8 mouse cellular contexts compared by ENCODE assay signal in the genomic region with DNA sequence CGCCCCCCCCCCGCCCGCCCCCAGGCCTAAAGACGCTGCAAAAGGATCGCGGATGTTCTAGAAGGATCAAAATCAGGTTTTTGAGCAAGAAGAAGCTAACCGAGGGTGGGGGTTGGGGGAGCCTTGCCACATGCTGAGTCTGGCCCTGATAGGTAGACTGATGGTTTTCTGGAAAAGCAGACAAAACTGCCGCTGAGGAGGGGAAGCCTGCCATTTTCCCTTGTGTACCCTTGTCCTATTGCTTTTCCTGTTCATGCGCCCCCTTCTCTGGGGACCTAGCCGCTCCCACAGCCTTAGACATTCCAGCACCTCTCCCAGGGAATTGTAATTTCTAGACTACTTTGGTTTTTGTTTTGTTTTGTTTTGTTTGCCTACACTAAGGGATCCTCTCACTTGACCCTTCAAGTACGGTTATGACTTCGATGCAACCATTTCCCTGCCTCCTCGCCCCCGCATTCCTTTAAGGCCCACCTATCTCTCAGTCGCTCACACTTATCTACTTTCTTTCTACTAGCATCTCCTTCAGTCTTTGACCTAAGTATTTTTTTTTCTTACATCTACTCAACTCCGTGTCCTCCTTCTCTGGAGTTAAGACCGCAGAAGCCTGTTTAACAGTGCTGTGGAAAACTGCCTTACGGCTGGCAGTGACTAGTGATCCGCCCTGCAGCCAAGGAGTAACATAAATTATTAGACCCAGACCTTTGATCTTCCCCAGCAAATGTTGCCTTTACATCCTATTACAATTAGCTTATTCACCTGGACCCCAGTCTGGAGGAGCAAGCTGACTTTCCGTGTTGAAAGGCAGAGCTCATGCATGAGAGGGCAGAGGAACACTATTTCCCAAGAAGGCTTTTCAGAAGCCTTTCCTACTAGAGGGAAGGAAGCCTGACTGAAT. TPM values are rescaled to one million over a fixed set of nuclear protein-coding genes. Genes with fewer than 3 reads are reported as not detected.
DNase-seq lines count a peak whose midpoint lies in the region; ATAC-seq and TF ChIP-seq lines count a peak whose summit lies in the region.

No protein-coding gene starts in this region.

- peaks cover 4% of the 10 kb centered on the region; the same call in 1 of the 2 replicates for H3K36me3 ChIP-seq in heart, embryonic 14.5 days (ENCODE audit: control insufficient read depth, insufficient read depth, low read length)
- H3K36me3 ChIP-seq in limb, embryonic 10.5 days = no peaks in the 10 kb centered on the region
- H3K36me3 ChIP-seq in neural tube, embryonic 13.5 days = no peaks in the 10 kb centered on the region

- intact Hi-C loops in left cerebral cortex, postnatal 14 days (cut with DNase I) = no loop called here

- peak overlapping the region; percentile 89 for H3K4me3 ChIP-seq in lung, adult 2 months (replicated peaks; ENCODE audit: extremely low read depth, low read depth, low read length)
- H3K4me3 ChIP-seq in heart, embryonic 14.5 days (ENCODE audit: control insufficient read depth in 1 of 2, insufficient read depth in 1 of 2, low read depth in 1 of 2, low read length in 2 of 2) = peak overlapping the region; percentile 86 to 91
- peak overlapping the region; percentile 72 for H3K4me3 ChIP-seq in limb, embryonic 10.5 days
- H3K4me3 ChIP-seq in neural tube, embryonic 13.5 days = peak overlapping the region; percentile 57

- no peak for ATAC-seq in heart, embryonic 14.5 days (ENCODE audit: insufficient number of reproducible peaks, insufficient read depth, low FRiP score, low read depth)
- no peak; the same call in 1 of the 2 replicates for ATAC-seq in neural tube, embryonic 13.5 days (ENCODE audit: low read depth)
- no peak for ATAC-seq in monocyte, adult 5-6 weeks (replicated peaks; ENCODE audit: insufficient number of reproducible peaks, low FRiP score, low TSS enrichment, poor library complexity, severe bottlenecking)

- peaks cover 10% of the 10 kb centered on the region for H3K4me1 ChIP-seq in lung, adult 2 months (ENCODE audit: control insufficient read depth, insufficient read depth, low read length)
- H3K4me1 ChIP-seq in heart, embryonic 14.5 days (ENCODE audit: control insufficient read depth in 2 of 2, insufficient read depth in 2 of 2, low read length in 2 of 2) = peaks cover 18 to 43% of the 10 kb centered on the region in 2 experiments
- peaks cover 23% of the 10 kb centered on the region for H3K4me1 ChIP-seq in limb, embryonic 10.5 days
- peaks cover 18% of the 10 kb centered on the region for H3K4me1 ChIP-seq in neural tube, embryonic 13.5 days (replicated peaks)

- H3K9ac ChIP-seq in heart, embryonic 14.5 days (ENCODE audit: low read length) = peak overlapping the region; percentile 86
- peak overlapping the region; percentile 74 for H3K9ac ChIP-seq in neural tube, embryonic 13.5 days

- no peaks in the 10 kb centered on the region for H3K27me3 ChIP-seq in heart, embryonic 14.5 days (ENCODE audit: control insufficient read depth, insufficient read depth, low read length)
- no peaks in the 10 kb centered on the region for H3K27me3 ChIP-seq in limb, embryonic 10.5 days (ENCODE audit: low read depth, poor library complexity, severe bottlenecking)
- H3K27me3 ChIP-seq in neural tube, embryonic 13.5 days = no peaks in the 10 kb centered on the region

- no peak for DNase-seq in lung, adult 2 months
- DNase-seq in lung, postnatal 36 days = no peak
- peak; percentile 23 to 34 for DNase-seq in cerebellum, postnatal 10 days
- DNase-seq in limb, embryonic 10.5 days (ENCODE audit: low spot score) = no peak
- DNase-seq in left cerebral cortex, postnatal 14 days (ENCODE audit: low spot score in 2 of 2) = no peak

- H3K27ac ChIP-seq in heart, embryonic 14.5 days (replicated peaks in 1 of 2; ENCODE audit: control insufficient read depth in 1 of 2, insufficient read depth in 1 of 2, low read depth in 2 of 2, low read length in 2 of 2) = peak overlapping the region; percentile 79 to 91
- peak overlapping the region; percentile 86 for H3K27ac ChIP-seq in limb, embryonic 10.5 days
- H3K27ac ChIP-seq in neural tube, embryonic 13.5 days (replicated peaks) = peak overlapping the region; percentile 68

- TF ChIP-seq POLR2A in lung, adult 2 months (IDR thresholded peaks at IDR 0.05; ENCODE audit: borderline replicate concordance, extremely low read depth, low read depth, low read length) = no peak

- no peaks in the 10 kb centered on the region for H3K9me3 ChIP-seq in heart, embryonic 14.5 days (ENCODE audit: control insufficient read depth, low read length)
- no peaks in the 10 kb centered on the region for H3K9me3 ChIP-seq in limb, embryonic 10.5 days (replicated peaks)
- H3K9me3 ChIP-seq in neural tube, embryonic 13.5 days = no peaks in the 10 kb centered on the region

- no peak for TF ChIP-seq CTCF in lung, adult 2 months (IDR thresholded peaks at IDR 0.05; ENCODE audit: insufficient read depth, low read length)

- H3K4me2 ChIP-seq in heart, embryonic 14.5 days (ENCODE audit: low read length) = peak overlapping the region; percentile 78
- H3K4me2 ChIP-seq in neural tube, embryonic 13.5 days = peak overlapping the region; percentile 79

- 26% methylated on average over 20 of the region's 20 CpGs for WGBS in lung, adult 2 months
- WGBS in heart, embryonic 14.5 days = 21% methylated on average over 19 of the region's 20 CpGs
- WGBS in limb, embryonic 10.5 days = 23% methylated on average over 20 of the region's 20 CpGs
- 34% methylated on average over 20 of the region's 20 CpGs for WGBS in neural tube, embryonic 13.5 days

RNA-seq across cellular contexts. Expression of gene 1810062G17Rik, which starts 0.8 kb away (rescaled TPM):
- 2.6 and 4.1 TPM in 2 replicates for polyA plus RNA-seq in lung, adult 2 months (2012; rRNA removed)
- 1.4 TPM in 2 replicates for polyA plus RNA-seq in heart, embryonic 14.5 days (2014; fragmentation: Nextera tagmentation; extraction: Ambion mirVana)
- 0.55 and 0.84 TPM in 2 replicates for polyA plus RNA-seq in limb, embryonic 10.5 days (2016; fragmentation: Nextera tagmentation; extraction: Ambion mirVana)
- 0.34 and 0.59 TPM in 2 replicates for polyA plus RNA-seq in neural tube, embryonic 13.5 days (2015; fragmentation: Nextera tagmentation; extraction: Ambion mirVana)
- total RNA-seq in left cerebral cortex, postnatal 14 days (2021) = under 1 TPM in 1 of 2 experiments, not detected in 1; 0.40 TPM
- not detected in 3 replicates for total RNA-seq in monocyte, adult 5-6 weeks (2017)

RNA-seq across cellular contexts. Expression of gene Anxa5, which starts 0.8 kb away (rescaled TPM):
- polyA plus RNA-seq in lung, adult 2 months (2012; rRNA removed) = 1,219 and 1,294 TPM in 2 replicates
- polyA plus RNA-seq in heart, embryonic 14.5 days (2014; fragmentation: Nextera tagmentation; extraction: Ambion mirVana) = 374 and 393 TPM in 2 replicates
- 99.2 and 115 TPM in 2 replicates for polyA plus RNA-seq in limb, embryonic 10.5 days (2016; fragmentation: Nextera tagmentation; extraction: Ambion mirVana)
- polyA plus RNA-seq in neural tube, embryonic 13.5 days (2015; fragmentation: Nextera tagmentation; extraction: Ambion mirVana) = 211 and 212 TPM in 2 replicates
- total RNA-seq in left cerebral cortex, postnatal 14 days (2021) = 10 to 100 TPM; 47.2 to 48.7 TPM
- 119 to 215 TPM (median 164 TPM) in 3 replicates for total RNA-seq in monocyte, adult 5-6 weeks (2017)

RNA-seq across cellular contexts. Expression of gene Gm11549, which starts 45.1 kb away (rescaled TPM):
- 0.04 TPM in 1 of 2 replicates, not detected in the other for polyA plus RNA-seq in lung, adult 2 months (2012; rRNA removed)
- 0.58 and 0.88 TPM in 2 replicates for polyA plus RNA-seq in heart, embryonic 14.5 days (2014; fragmentation: Nextera tagmentation; extraction: Ambion mirVana)
- polyA plus RNA-seq in limb, embryonic 10.5 days (2016; fragmentation: Nextera tagmentation; extraction: Ambion mirVana) = not detected in 2 replicates
- 1.9 and 2.2 TPM in 2 replicates for polyA plus RNA-seq in neural tube, embryonic 13.5 days (2015; fragmentation: Nextera tagmentation; extraction: Ambion mirVana)
- 10 to 100 TPM; 25.2 to 35.5 TPM for total RNA-seq in left cerebral cortex, postnatal 14 days (2021)
- not detected in 3 replicates for total RNA-seq in monocyte, adult 5-6 weeks (2017)

Comparison
In these comparisons a context has a peak if more than half of its experiments do, and no peak if none do; other contexts are left out.
1. DNase-seq: peak in cerebellum, postnatal 10 days (2 of 2); none in lung, adult 2 months (single experiment), lung, postnatal 36 days (single experiment), limb, embryonic 10.5 days (single experiment) and left cerebral cortex, postnatal 14 days (0 of 2).
2. Peak in every context shown above with its lines, with median percentiles within 50 percentile points of each other: H3K4me3 ChIP-seq and H3K27ac ChIP-seq.